Mouse (Mus musculus) CD8-positive naive resting alpha-beta T cell, adult 2 months (primary cell): ENCODE measurements around the gene Ehd3.

Experiments
- DNase-seq, 2 experiments: peaks; one replicate each; pipeline ENCODE4 v3.0.0; 2022; ENCODE audit warnings: low read depth in 2 of 2, low spot score in 2 of 2

Gene Ehd3

GRCm38 (mm10) chr17:73881295-73881694 lies 77.4 kb downstream of the Ehd3 start:
- DNase-seq, result no peak
